Mouse (Mus musculus): ENCODE data around the gene Smarcb1. TPM values are rescaled to one million over a fixed set of nuclear protein-coding genes. Genes with fewer than 3 reads are reported as not detected.

Gene Smarcb1
- polyA plus RNA-seq, 1 experiment, result 71.5 TPM

DNA sequence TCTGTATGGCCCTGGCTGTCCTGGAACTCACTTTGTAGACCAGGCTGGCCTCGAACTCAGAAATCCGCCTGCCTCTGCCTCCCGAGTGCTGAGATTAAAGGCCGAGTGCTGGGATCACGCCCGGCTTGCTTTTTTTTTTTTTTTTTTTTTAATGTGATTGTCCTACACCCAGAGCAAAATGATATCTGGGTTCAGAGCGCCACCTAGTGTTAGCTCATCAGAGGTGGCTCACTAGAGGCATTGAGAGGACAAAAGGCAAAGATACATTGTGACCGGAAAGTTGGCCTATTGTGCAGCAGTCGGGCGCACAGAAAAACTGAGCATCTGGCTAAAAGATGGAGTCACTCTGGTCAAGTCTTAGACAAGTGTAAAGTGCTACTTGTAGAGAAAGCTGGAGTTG, 68.0 kb downstream of the Smarcb1 start:
- TF ChIP-seq POLR2A (IDR thresholded peaks at IDR 0.05; ENCODE audit: extremely low read depth, insufficient read depth, low read length) (no peak), CTCF (IDR thresholded peaks at IDR 0.05; ENCODE audit: extremely low read depth, insufficient read depth, low read length) (peak; percentile 79)
- H3K4me3 ChIP-seq (ENCODE audit: insufficient read depth, low read length), result no peak overlapping the region
- H3K4me1 ChIP-seq (ENCODE audit: control insufficient read depth, insufficient read depth, low read length), result 0 out of 2 replicates have a peak, but pooled peaks cover 3% of the 10 kb centered on the region
- H3K27ac ChIP-seq (ENCODE audit: insufficient read depth, low read length), result no peak overlapping the region

DNA sequence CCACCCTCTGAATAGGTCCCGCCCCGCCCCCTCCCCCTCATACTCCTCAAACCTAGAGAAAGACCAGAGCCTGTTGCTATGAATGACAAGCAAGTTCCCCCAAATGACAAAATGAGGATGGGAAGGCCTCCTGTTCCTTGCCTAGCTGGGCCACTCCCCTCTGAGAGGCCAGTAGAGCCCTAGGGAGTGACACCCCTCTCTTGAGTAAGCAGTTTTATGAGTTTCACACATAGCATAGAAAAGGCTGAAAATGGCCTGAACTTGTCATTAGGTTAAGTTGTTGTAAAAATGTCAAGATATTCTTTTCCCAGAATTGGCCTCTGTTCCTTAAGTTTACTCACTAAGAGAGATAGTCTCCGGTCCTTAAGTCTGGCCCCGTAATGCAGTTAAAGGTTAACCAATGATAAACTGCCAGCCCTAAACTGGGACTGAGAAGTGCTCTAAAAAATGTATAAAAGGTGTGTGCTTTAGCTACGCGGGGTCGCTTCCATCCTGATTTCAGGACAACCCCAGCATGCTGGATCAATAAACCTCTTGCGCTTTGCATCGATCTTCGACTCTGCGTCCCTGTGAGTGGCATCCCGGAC, 68.8 kb downstream of the Smarcb1 start:
- no peak overlapping the region for H3K4me3 ChIP-seq (ENCODE audit: insufficient read depth, low read length)
- no peak overlapping the region for H3K27ac ChIP-seq (ENCODE audit: insufficient read depth, low read length)
- no peak for TF ChIP-seq CTCF (IDR thresholded peaks at IDR 0.05; ENCODE audit: extremely low read depth, insufficient read depth, low read length)
- H3K4me1 ChIP-seq (ENCODE audit: control insufficient read depth, insufficient read depth, low read length), result 0 out of 2 replicates have a peak, but pooled peaks cover 3% of the 10 kb centered on the region

DNA sequence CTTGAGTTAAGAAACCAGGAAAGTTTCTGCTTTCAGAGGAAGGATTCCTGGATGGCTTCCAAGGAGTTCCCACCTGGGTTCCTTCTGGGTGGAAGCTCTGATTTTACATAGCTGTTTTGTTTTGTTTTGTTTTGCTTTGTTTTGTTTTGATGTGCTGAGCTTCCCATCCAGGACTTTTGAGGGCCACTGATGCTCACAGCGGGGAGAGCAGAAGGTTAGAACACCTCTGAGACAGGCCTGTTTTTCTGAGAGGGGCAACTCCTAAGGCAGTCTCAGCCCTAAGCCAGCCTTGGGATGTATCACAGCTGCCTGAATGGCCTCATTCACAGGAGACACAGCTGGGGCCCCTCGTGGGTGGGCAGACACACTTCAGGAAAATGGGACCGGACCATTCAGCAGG, 69.7 kb downstream of the Smarcb1 start:
- Histone ChIP-seq H3K4me3 (ENCODE audit: insufficient read depth, low read length) (no peak overlapping the region), H3K4me1 (ENCODE audit: control insufficient read depth, insufficient read depth, low read length) (0 out of 2 replicates have a peak, but pooled peaks cover 3% of the 10 kb centered on the region), H3K27ac (ENCODE audit: insufficient read depth, low read length) (no peak overlapping the region)
- no peak for TF ChIP-seq POLR2A (IDR thresholded peaks at IDR 0.05; ENCODE audit: extremely low read depth, insufficient read depth, low read length)
- TF ChIP-seq CTCF (IDR thresholded peaks at IDR 0.05; ENCODE audit: extremely low read depth, insufficient read depth, low read length), result no peak

DNA sequence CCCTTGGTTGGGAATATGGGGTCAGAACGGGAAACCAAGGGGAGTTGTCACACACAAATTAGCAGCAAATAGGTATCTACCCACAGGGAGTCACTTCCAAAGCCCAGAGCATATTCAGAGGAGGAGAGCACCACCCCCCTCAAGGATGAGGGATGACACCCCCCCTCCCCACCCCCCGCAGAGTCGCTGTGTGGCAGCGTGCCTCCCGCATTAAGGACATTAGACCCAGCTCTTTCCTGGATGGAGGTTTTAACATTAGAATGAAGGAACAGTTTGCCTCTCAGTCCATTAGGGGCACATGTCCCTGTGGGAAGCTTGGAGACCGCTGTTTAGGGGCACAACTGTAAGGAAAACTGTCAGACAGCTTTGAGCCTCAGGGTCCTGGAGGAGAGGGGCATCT, 70.3 kb downstream of the Smarcb1 start:
- H3K27ac ChIP-seq (ENCODE audit: insufficient read depth, low read length), result no peak overlapping the region
- TF ChIP-seq CTCF (IDR thresholded peaks at IDR 0.05; ENCODE audit: extremely low read depth, insufficient read depth, low read length) (no peak), POLR2A (IDR thresholded peaks at IDR 0.05; ENCODE audit: extremely low read depth, insufficient read depth, low read length) (no peak)
- 0 out of 2 replicates have a peak, but pooled peaks cover 3% of the 10 kb centered on the region for H3K4me1 ChIP-seq (ENCODE audit: control insufficient read depth, insufficient read depth, low read length)
- H3K4me3 ChIP-seq (ENCODE audit: insufficient read depth, low read length), result no peak overlapping the region

DNA sequence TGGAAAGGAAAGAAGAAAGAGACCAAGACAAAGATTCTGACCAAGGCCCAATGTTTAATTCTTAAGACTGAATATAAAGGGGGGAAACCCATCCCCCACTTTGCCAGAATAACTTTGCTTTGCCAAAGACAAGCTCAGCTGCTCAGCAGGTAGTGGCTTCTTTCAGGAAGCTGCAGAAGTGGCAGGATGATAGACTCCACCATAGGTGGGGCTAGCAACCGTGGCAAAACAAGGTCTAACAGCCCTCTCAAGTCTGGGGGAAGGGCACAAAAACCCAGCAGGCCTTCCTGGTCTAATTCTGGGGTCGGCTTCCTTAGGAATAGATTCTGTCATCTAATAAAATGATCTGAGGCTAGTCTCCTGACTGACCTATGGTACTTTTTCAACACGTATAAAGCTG, 73.0 kb downstream of the Smarcb1 start:
- Histone ChIP-seq H3K4me3 (ENCODE audit: insufficient read depth, low read length) (no peak overlapping the region), H3K4me1 (ENCODE audit: control insufficient read depth, insufficient read depth, low read length) (0 out of 2 replicates have a peak, but pooled peaks cover 1% of the 10 kb centered on the region)
- TF ChIP-seq CTCF (IDR thresholded peaks at IDR 0.05; ENCODE audit: extremely low read depth, insufficient read depth, low read length) (no peak), POLR2A (IDR thresholded peaks at IDR 0.05; ENCODE audit: extremely low read depth, insufficient read depth, low read length) (no peak)

More for the DNA sequence above, 73.0 kb downstream of the Smarcb1 start:
- no peak overlapping the region for H3K27ac ChIP-seq (ENCODE audit: insufficient read depth, low read length)

Other genes starting within 250 kb of the Smarcb1 start
- gene Cabin1, start 157.3 kb downstream of the Smarcb1 start, polyA plus RNA-seq (2012; rRNA removed), result 55.0 and 57.8 TPM in 2 replicates
- 85.2 and 90.3 TPM in 2 replicates for gene Ddt, start 148.2 kb downstream of the Smarcb1 start, polyA plus RNA-seq (2012; rRNA removed)
- gene Gm20441, start 140.7 kb downstream of the Smarcb1 start, polyA plus RNA-seq (2012; rRNA removed), result not detected in 2 replicates
- 4.1 and 4.7 TPM in 2 replicates for gene Gstt3, start 140.2 kb downstream of the Smarcb1 start, polyA plus RNA-seq (2012; rRNA removed)
- gene Gstt1, start 123.0 kb downstream of the Smarcb1 start, polyA plus RNA-seq (2012; rRNA removed), result 28.9 and 31.7 TPM in 2 replicates
- gene Gstt4, start 99.1 kb downstream of the Smarcb1 start, polyA plus RNA-seq (2012; rRNA removed), result not detected in 2 replicates
- gene Gstt2, start 84.2 kb downstream of the Smarcb1 start, polyA plus RNA-seq (2012; rRNA removed), result 15.6 and 17.1 TPM in 2 replicates
- 1,035 and 1,146 TPM in 2 replicates for gene Mif, start 61.4 kb downstream of the Smarcb1 start, polyA plus RNA-seq (2012; rRNA removed)
- 4.5 and 5.9 TPM in 2 replicates for gene Derl3, start 28.2 kb downstream of the Smarcb1 start, polyA plus RNA-seq (2012; rRNA removed)
- gene Chchd10, start 11.5 kb upstream of the Smarcb1 start, polyA plus RNA-seq (2012; rRNA removed), result 502 and 507 TPM in 2 replicates
- gene Mmp11, start 14.9 kb upstream of the Smarcb1 start, polyA plus RNA-seq (2012; rRNA removed), result 2.3 and 2.6 TPM in 2 replicates
- gene Gm867, start 19.1 kb upstream of the Smarcb1 start, polyA plus RNA-seq (2012; rRNA removed), result 0.49 and 1.2 TPM in 2 replicates
- not detected in 2 replicates for gene Vpreb3, start 21.4 kb upstream of the Smarcb1 start, polyA plus RNA-seq (2012; rRNA removed)
- gene Gm5134, start 32.9 kb upstream of the Smarcb1 start, polyA plus RNA-seq (2012; rRNA removed), result 0.06 and 0.08 TPM in 2 replicates
- 10.2 and 10.7 TPM in 2 replicates for gene Zfp280b, start 111.0 kb upstream of the Smarcb1 start, polyA plus RNA-seq (2012; rRNA removed)
- not detected in 2 replicates for gene Slc5a4b, start 189.3 kb upstream of the Smarcb1 start, polyA plus RNA-seq (2012; rRNA removed)
- gene Slc5a4a, start 225.8 kb upstream of the Smarcb1 start, polyA plus RNA-seq (2012; rRNA removed), result not detected in 2 replicates

All from cortical plate, adult 2 months (tissue).